Comparison of ENCODE assay signal across 19 mouse cellular contexts in genomic region chr11:108443893-108444563, GRCm38 (mm10).
"Had no signal": no experiment of that assay in that cellular context is flagged by ENCODE, and none has a peak within 500 bp of the region (broad histone marks: within the 10 kb centered on the region; RNA-seq: fewer than 3 reads in every experiment).

No protein-coding gene starts in this region.

- H3K27ac ChIP-seq: midbrain, embryonic 10.5 days; midbrain, embryonic 12.5 days; neural tube, embryonic 13.5 days; neural tube, embryonic 15.5 days had no signal

- H3K36me3 ChIP-seq: neural tube, embryonic 15.5 days had no signal

- H3K9me3 ChIP-seq: midbrain, embryonic 10.5 days; midbrain, embryonic 12.5 days; neural tube, embryonic 13.5 days; neural tube, embryonic 15.5 days had no signal

- H3K9ac ChIP-seq: lung, embryonic 14.5 days; midbrain, embryonic 12.5 days; neural tube, embryonic 13.5 days; neural tube, embryonic 15.5 days had no signal

- DNase-seq: lung, adult 18-20 months; lung, embryonic 14.5 days; lung, postnatal 10 days; lung, postnatal 4 days; midbrain, embryonic 14.5 days; retina, postnatal 1 day; right cerebral cortex, adult 18-20 months; right cerebral cortex, postnatal 25 days; right cerebral cortex, postnatal 4 days; spleen, adult 18-20 months; thymus, adult 18-20 months; thymus, postnatal 14 days; thymus, postnatal 36 days had no signal

- H3K4me2 ChIP-seq: lung, embryonic 14.5 days; midbrain, embryonic 12.5 days; neural tube, embryonic 13.5 days; neural tube, embryonic 15.5 days had no signal

- H3K27me3 ChIP-seq: midbrain, embryonic 12.5 days; neural tube, embryonic 13.5 days; neural tube, embryonic 15.5 days had no signal

- H3K4me1 ChIP-seq: neural tube, embryonic 13.5 days; neural tube, embryonic 15.5 days had no signal

- H3K4me3 ChIP-seq: midbrain, embryonic 10.5 days; midbrain, embryonic 12.5 days; myocyte; neural tube, embryonic 13.5 days; neural tube, embryonic 15.5 days had no signal

- ATAC-seq: midbrain, embryonic 16.5 days had no signal
